Mouse (Mus musculus) cerebellum, postnatal 10 days (tissue): Measurements from ENCODE around the gene Med28.
A peak's percentile ranks its signal among the peaks of the same experiment; 100 is the strongest.

ENCODE experiments used
- DNase-seq, 2 experiments: peaks; one replicate each; pipeline ENCODE4 v3.0.0; 2021; ENCODE audit warnings: mixed read lengths in 2 of 2

The Med28 gene

GRCm38 (mm10) chr5:45519960-45520808 is at the start of gene Med28:
Gene Med28 (plus strand): TSS chr5:45520229.
- DNase-seq: peak; percentile 97

GRCm38 (mm10) chr5:45472880-45473450 is 47.1 kb upstream of the Med28 start:
- DNase-seq: no peak

GRCm38 (mm10) chr5:45473521-45473920 is 46.5 kb upstream of the Med28 start:
- peak in 1 of 2 experiments; percentile 37 for DNase-seq

GRCm38 (mm10) chr5:45474215-45474614 is 45.8 kb upstream of the Med28 start:
- peak; percentile 75 to 88 for DNase-seq

GRCm38 (mm10) chr5:45474758-45475157 is 45.3 kb upstream of the Med28 start:
- DNase-seq: no peak

- no peak for DNase-seq
These were observed 44.3 kb upstream of the Med28 start for GRCm38 (mm10) chr5:45475771-45476170.

- DNase-seq: peak; percentile 27 to 34
These were observed 43.7 kb upstream of the Med28 start for GRCm38 (mm10) chr5:45476288-45476687.

- DNase-seq: peak; percentile 14 to 40
These were observed 42.4 kb upstream of the Med28 start for GRCm38 (mm10) chr5:45477601-45478000.

GRCm38 (mm10) chr5:45480066-45480465 is 40.0 kb upstream of the Med28 start:
- no peak for DNase-seq

- DNase-seq: no peak
These were observed 38.9 kb upstream of the Med28 start for GRCm38 (mm10) chr5:45481125-45481524.

- DNase-seq: no peak
These were observed 37.4 kb upstream of the Med28 start for GRCm38 (mm10) chr5:45482607-45483006.

- DNase-seq: no peak
These were observed 36.4 kb upstream of the Med28 start for GRCm38 (mm10) chr5:45483654-45484053.

GRCm38 (mm10) chr5:45491776-45492175 is 28.3 kb upstream of the Med28 start:
- no peak for DNase-seq

GRCm38 (mm10) chr5:45493191-45494092 is 26.6 kb upstream of the Med28 start, which contains the start of gene Lap3:
Gene Lap3 (plus strand): TSS chr5:45493374.
- peak; percentile 99 to 100 for DNase-seq

- DNase-seq: no peak
These were observed 25.8 kb upstream of the Med28 start for GRCm38 (mm10) chr5:45494093-45494755.

GRCm38 (mm10) chr5:45495429-45495975 is 24.5 kb upstream of the Med28 start:
- DNase-seq: no peak

GRCm38 (mm10) chr5:45496042-45496441 is 24.0 kb upstream of the Med28 start:
- DNase-seq: no peak

- DNase-seq: no peak
These were observed 23.6 kb upstream of the Med28 start for GRCm38 (mm10) chr5:45496479-45496878.

GRCm38 (mm10) chr5:45496930-45497550 is 23.0 kb upstream of the Med28 start:
- peak; percentile 16 to 17 for DNase-seq

GRCm38 (mm10) chr5:45497564-45497963 is 22.5 kb upstream of the Med28 start:
- no peak for DNase-seq

- DNase-seq: no peak
These were observed 10.0 kb upstream of the Med28 start for GRCm38 (mm10) chr5:45510071-45510470.

GRCm38 (mm10) chr5:45512908-45513307 is 7.1 kb upstream of the Med28 start:
- DNase-seq: no peak
